Mouse (Mus musculus): ENCODE measurements around the gene Kcnj8.

- TF ChIP-seq CHD2 (IDR thresholded peaks at IDR 0.05; ENCODE audit: low read depth, low read length) = no peak
- TF ChIP-seq ZC3H11A (IDR thresholded peaks at IDR 0.05; ENCODE audit: borderline replicate concordance, low read depth, low read length) = no peak
Observed at GRCm38 (mm10) chr6:142545132-142545531, 26.3 kb downstream of the Kcnj8 start.

All from ES-E14 (cell line).